In the genomic region with DNA sequence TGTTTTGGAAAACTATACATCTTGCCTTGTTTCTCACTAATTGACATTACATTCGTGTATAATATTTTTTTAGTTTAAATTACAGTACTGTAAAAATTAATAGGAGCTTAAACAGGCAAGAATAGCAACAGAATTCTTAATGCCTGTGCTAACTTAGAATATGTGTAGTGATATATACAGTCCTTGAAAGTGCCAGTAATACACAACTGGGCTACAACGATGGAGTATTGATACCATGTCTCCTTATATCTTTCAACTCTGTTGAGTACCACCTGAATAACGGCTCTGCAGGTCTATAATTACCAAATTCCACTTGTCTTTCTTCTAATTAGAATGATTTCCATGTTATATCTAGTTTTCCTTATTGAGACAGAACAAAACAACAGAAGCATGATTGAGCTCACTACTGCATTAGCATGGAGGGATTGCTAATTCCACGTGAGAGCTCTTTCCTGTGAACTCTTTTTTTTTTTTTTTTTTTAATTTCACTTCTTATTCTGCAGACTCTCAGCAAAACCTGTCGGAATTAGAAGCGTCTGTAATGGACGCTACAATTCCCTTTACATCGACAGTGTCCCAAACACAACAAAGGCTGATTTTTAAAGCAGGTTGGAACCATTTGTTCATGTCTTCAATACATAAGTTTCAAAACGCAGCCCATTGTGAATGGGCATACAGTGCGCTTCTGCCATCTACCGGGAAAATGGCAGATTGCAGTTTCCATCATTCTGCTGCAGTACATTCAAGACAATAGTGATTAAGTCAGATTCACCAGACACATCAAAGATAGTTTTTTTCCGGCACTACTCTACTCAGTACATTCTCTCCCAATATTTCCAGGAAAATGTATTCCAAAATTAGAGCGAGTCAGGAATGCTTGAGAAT, we compare ENCODE assay signal across 7 mouse cellular contexts.
A peak's percentile ranks its signal among the peaks of the same experiment; 100 is the strongest.
DNase-seq lines count a peak whose midpoint lies in the region; ATAC-seq and TF ChIP-seq lines count a peak whose summit lies in the region.

No protein-coding gene starts in this region.

- TF ChIP-seq CTCF in lung, postnatal 0 days (IDR thresholded peaks at IDR 0.05), result peak; percentile 94

- H3K9me3 ChIP-seq in forebrain, embryonic 12.5 days, result no peaks in the 10 kb centered on the region
- H3K9me3 ChIP-seq in hindbrain, embryonic 12.5 days (replicated peaks), result no peaks in the 10 kb centered on the region
- H3K9me3 ChIP-seq in lung, postnatal 0 days (ENCODE audit: low read length), result no peaks in the 10 kb centered on the region

- no peak overlapping the region for H3K4me3 ChIP-seq in forebrain, embryonic 12.5 days (replicated peaks)
- H3K4me3 ChIP-seq in hindbrain, embryonic 12.5 days, result peak overlapping the region; percentile 11; the same call in 1 of the 2 replicates
- H3K4me3 ChIP-seq in lung, postnatal 0 days (ENCODE audit: low read depth, low read length), result no peak overlapping the region; the same call in 1 of the 2 replicates

- TF ChIP-seq EP300 in lung, postnatal 0 days (IDR thresholded peaks at IDR 0.05), result no peak

- H3K27me3 ChIP-seq in forebrain, embryonic 12.5 days, result no peaks in the 10 kb centered on the region
- H3K27me3 ChIP-seq in hindbrain, embryonic 12.5 days, result no peaks in the 10 kb centered on the region
- no peaks in the 10 kb centered on the region for H3K27me3 ChIP-seq in lung, postnatal 0 days (replicated peaks; ENCODE audit: insufficient read depth, low read length)

- DNase-seq in Muller cell, postnatal 12 days (ENCODE audit: inconsistent ontology term), result peak; percentile 67
- DNase-seq in c-Kit-positive CD71-negative TER-119-negative erythroid progenitor cells, embryonic 14.5 days (ENCODE audit: low read depth), result peak; percentile 36
- DNase-seq in layer of hippocampus, adult 9-10 months (ENCODE audit: low spot score), result peak; percentile 87
- peak; percentile 61 for DNase-seq in lung, postnatal 0 days (ENCODE audit: low spot score)
- peak; percentile 46 for DNase-seq in retina, postnatal 7 days (ENCODE audit: low read depth, low spot score)

- H3K36me3 ChIP-seq in forebrain, embryonic 12.5 days (replicated peaks), result no peaks in the 10 kb centered on the region
- H3K36me3 ChIP-seq in hindbrain, embryonic 12.5 days, result no peaks in the 10 kb centered on the region
- no peaks in the 10 kb centered on the region for H3K36me3 ChIP-seq in lung, postnatal 0 days (ENCODE audit: insufficient read depth, low read length)

- H3K27ac ChIP-seq in forebrain, embryonic 12.5 days, result no peak overlapping the region
- H3K27ac ChIP-seq in hindbrain, embryonic 12.5 days, result no peak overlapping the region
- no peak overlapping the region for H3K27ac ChIP-seq in lung, postnatal 0 days (ENCODE audit: low read length)

- 20% methylated on average over 13 of the region's 13 CpGs for WGBS in forebrain, embryonic 12.5 days
- 23% methylated on average over 13 of the region's 13 CpGs for WGBS in hindbrain, embryonic 12.5 days
- 24% methylated on average over 13 of the region's 13 CpGs for WGBS in lung, postnatal 0 days

- ATAC-seq in forebrain, embryonic 12.5 days (ENCODE audit: low FRiP score), result peak; percentile 91
- peak; percentile 81 for ATAC-seq in hindbrain, embryonic 12.5 days (ENCODE audit: low FRiP score)
- ATAC-seq in lung, postnatal 0 days, result 0 out of 2 replicates have a peak, but pooled peaks have one; percentile 32

- H3K4me1 ChIP-seq in forebrain, embryonic 12.5 days, result no peaks in the 10 kb centered on the region
- H3K4me1 ChIP-seq in hindbrain, embryonic 12.5 days, result no peaks in the 10 kb centered on the region
- H3K4me1 ChIP-seq in lung, postnatal 0 days (ENCODE audit: insufficient read depth, low read depth, low read length), result no peaks in the 10 kb centered on the region

- H3K4me2 ChIP-seq in forebrain, embryonic 12.5 days, result peak overlapping the region; percentile 38
- H3K4me2 ChIP-seq in hindbrain, embryonic 12.5 days (replicated peaks), result peak overlapping the region; percentile 36; the same call in 1 of the 2 replicates
- H3K4me2 ChIP-seq in lung, postnatal 0 days (replicated peaks; ENCODE audit: low read depth, low read length), result no peak overlapping the region

- H3K9ac ChIP-seq in forebrain, embryonic 12.5 days, result no peak overlapping the region
- H3K9ac ChIP-seq in hindbrain, embryonic 12.5 days, result no peak overlapping the region
- no peak overlapping the region for H3K9ac ChIP-seq in lung, postnatal 0 days (replicated peaks; ENCODE audit: low read depth)

Comparison
In these comparisons a context has a peak if more than half of its experiments do, and no peak if none do; other contexts are left out.
1. DNase-seq: peak in every context shown above with its lines; median percentile 87 in layer of hippocampus, adult 9-10 months; 67 in Muller cell, postnatal 12 days; 61 in lung, postnatal 0 days; 46 in retina, postnatal 7 days; 36 in c-Kit-positive CD71-negative TER-119-negative erythroid progenitor cells, embryonic 14.5 days.
2. ATAC-seq: peak in every context shown above with its lines; median percentile 91 in forebrain, embryonic 12.5 days; 81 in hindbrain, embryonic 12.5 days; 32 in lung, postnatal 0 days.